Mouse (Mus musculus): ENCODE measurements around the gene Atxn1.

The Atxn1 gene

GRCm38 (mm10) chr13:45964853-45965593, at the start of gene Atxn1:
TSS of gene Atxn1 (minus strand) at chr13:45965008.
- peak; percentile 46 for DNase-seq (ENCODE audit: low spot score)

GRCm38 (mm10) chr13:46011232-46011631, 46.4 kb upstream of the Atxn1 start:
- DNase-seq (ENCODE audit: low spot score): no peak

GRCm38 (mm10) chr13:46010075-46010474, 45.3 kb upstream of the Atxn1 start:
- DNase-seq (ENCODE audit: low spot score): no peak

GRCm38 (mm10) chr13:46008831-46009666, 44.2 kb upstream of the Atxn1 start:
- DNase-seq (ENCODE audit: low spot score): no peak

GRCm38 (mm10) chr13:46006211-46007102, 41.6 kb upstream of the Atxn1 start:
- no peak for DNase-seq (ENCODE audit: low spot score)

GRCm38 (mm10) chr13:46005656-46006055, 40.8 kb upstream of the Atxn1 start:
- DNase-seq (ENCODE audit: low spot score): no peak

- no peak for DNase-seq (ENCODE audit: low spot score)
Observed at GRCm38 (mm10) chr13:46001356-46001755, 36.5 kb upstream of the Atxn1 start.

GRCm38 (mm10) chr13:45992953-45993352, 28.1 kb upstream of the Atxn1 start:
- DNase-seq (ENCODE audit: low spot score): no peak

- no peak for DNase-seq (ENCODE audit: low spot score)
Observed at GRCm38 (mm10) chr13:45990486-45990885, 25.7 kb upstream of the Atxn1 start.

GRCm38 (mm10) chr13:45979246-45979645, 14.4 kb upstream of the Atxn1 start:
- DNase-seq (ENCODE audit: low spot score): no peak

GRCm38 (mm10) chr13:45976894-45977293, 12.1 kb upstream of the Atxn1 start:
- peak; percentile 25 for DNase-seq (ENCODE audit: low spot score)

GRCm38 (mm10) chr13:45974651-45975050, 9.8 kb upstream of the Atxn1 start:
- DNase-seq (ENCODE audit: low spot score): no peak

- no peak for DNase-seq (ENCODE audit: low spot score)
Observed at GRCm38 (mm10) chr13:45973972-45974490, 9.2 kb upstream of the Atxn1 start.

GRCm38 (mm10) chr13:45970920-45971536, 6.2 kb upstream of the Atxn1 start:
- DNase-seq (ENCODE audit: low spot score): no peak

GRCm38 (mm10) chr13:45968206-45968605, 3.4 kb upstream of the Atxn1 start:
- no peak for DNase-seq (ENCODE audit: low spot score)

- no peak for DNase-seq (ENCODE audit: low spot score)
Observed at GRCm38 (mm10) chr13:45967371-45967770, 2.6 kb upstream of the Atxn1 start.

- peak; percentile 32 for DNase-seq (ENCODE audit: low spot score)
Observed at GRCm38 (mm10) chr13:45966586-45966985, 1.8 kb upstream of the Atxn1 start.

- peak; percentile 10 for DNase-seq (ENCODE audit: low spot score)
Observed at GRCm38 (mm10) chr13:45965594-45966432, 1.0 kb upstream of the Atxn1 start.

- DNase-seq (ENCODE audit: low spot score): peak; percentile 37
Observed at GRCm38 (mm10) chr13:45964331-45964852, 416 bp downstream of the Atxn1 start.

Data from T-cell, adult 2 months (primary cell).